10 mouse cellular contexts compared by ENCODE assay signal in the genomic region with DNA sequence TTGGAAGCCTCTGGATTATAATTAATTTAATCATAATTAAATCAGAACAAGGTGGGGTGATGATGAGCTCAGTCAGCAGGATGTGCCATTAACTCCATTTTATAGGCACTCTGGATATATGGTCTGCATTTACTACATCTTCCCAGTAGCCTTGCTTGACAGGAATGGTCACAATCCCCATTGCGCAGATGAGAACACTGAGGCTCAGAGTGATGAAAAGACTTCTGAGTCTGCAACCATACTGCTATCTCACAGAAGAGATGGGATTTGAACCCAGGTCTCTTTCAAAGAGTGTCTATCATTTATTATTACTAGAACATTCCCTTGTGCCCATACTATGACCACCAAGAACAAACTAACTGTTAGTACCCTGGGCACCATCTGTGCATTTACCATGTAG. TPM values are rescaled to one million over a fixed set of nuclear protein-coding genes. Genes with fewer than 3 reads are reported as not detected.
DNase-seq lines count a peak whose midpoint lies in the region; ATAC-seq lines count a peak whose summit lies in the region.
"Had no signal": no experiment of that assay in that cellular context is flagged by ENCODE, and none has a peak within 500 bp of the region (broad histone marks: within the 10 kb centered on the region; RNA-seq: fewer than 3 reads in every experiment).

No protein-coding gene starts in this region.

- no peaks in the 10 kb centered on the region for H3K27me3 ChIP-seq in forebrain, embryonic 11.5 days (ENCODE audit: control insufficient read depth, insufficient read depth, low read length)
- no peaks in the 10 kb centered on the region for H3K27me3 ChIP-seq in forebrain, embryonic 16.5 days (replicated peaks; ENCODE audit: control insufficient read depth, insufficient read depth, low read length)
- no peaks in the 10 kb centered on the region for H3K27me3 ChIP-seq in lung, embryonic 16.5 days (ENCODE audit: control insufficient read depth, insufficient read depth, low read depth, low read length)
- H3K27me3 ChIP-seq in liver, embryonic 11.5 days (replicated peaks; ENCODE audit: control insufficient read depth, insufficient read depth, low read length): no peaks in the 10 kb centered on the region; the same call in 1 of the 2 replicates
- no peaks in the 10 kb centered on the region for H3K27me3 ChIP-seq in stomach, embryonic 16.5 days (ENCODE audit: control insufficient read depth, insufficient read depth, low read length)

- H3K4me3 ChIP-seq in forebrain, embryonic 11.5 days (ENCODE audit: low read depth, low read length): no peak overlapping the region
- no peak overlapping the region for H3K4me3 ChIP-seq in forebrain, embryonic 16.5 days (replicated peaks; ENCODE audit: low read length)
- H3K4me3 ChIP-seq in lung, embryonic 16.5 days (ENCODE audit: low read length): peak overlapping the region; percentile 38
- H3K4me3 ChIP-seq in liver, embryonic 11.5 days (ENCODE audit: low read depth, low read length): no peak overlapping the region
- peak overlapping the region; percentile 46 for H3K4me3 ChIP-seq in stomach, embryonic 16.5 days (replicated peaks; ENCODE audit: low read length)

- 94% methylated on average over 1 of the region's 1 CpGs for WGBS in forebrain, embryonic 11.5 days
- 97% methylated on average over 1 of the region's 1 CpGs for WGBS in forebrain, embryonic 16.5 days
- WGBS in lung, embryonic 16.5 days: 100% methylated on average over 1 of the region's 1 CpGs
- WGBS in liver, embryonic 11.5 days: 94% methylated on average over 1 of the region's 1 CpGs
- WGBS in stomach, embryonic 16.5 days: 97% methylated on average over 1 of the region's 1 CpGs

- ATAC-seq in forebrain, embryonic 11.5 days (replicated peaks; ENCODE audit: low FRiP score): no peak
- ATAC-seq in forebrain, embryonic 16.5 days: no peak
- no peak for ATAC-seq in lung, embryonic 16.5 days (ENCODE audit: low read depth)
- ATAC-seq in liver, embryonic 11.5 days (replicated peaks; ENCODE audit: low FRiP score): no peak
- no peak for ATAC-seq in stomach, embryonic 16.5 days (ENCODE audit: insufficient read depth, low FRiP score)

- no peaks in the 10 kb centered on the region for H3K36me3 ChIP-seq in forebrain, embryonic 11.5 days (ENCODE audit: control insufficient read depth, insufficient read depth, low read length)
- no peaks in the 10 kb centered on the region for H3K36me3 ChIP-seq in forebrain, embryonic 16.5 days (ENCODE audit: control insufficient read depth, insufficient read depth)
- no peaks in the 10 kb centered on the region; the same call in 1 of the 2 replicates for H3K36me3 ChIP-seq in lung, embryonic 16.5 days (ENCODE audit: control insufficient read depth, insufficient read depth, low read length)
- H3K36me3 ChIP-seq in liver, embryonic 11.5 days (ENCODE audit: control insufficient read depth, insufficient read depth, low read length): no peaks in the 10 kb centered on the region
- H3K36me3 ChIP-seq in stomach, embryonic 16.5 days (ENCODE audit: control insufficient read depth, insufficient read depth, low read length): no peaks in the 10 kb centered on the region

- no peaks in the 10 kb centered on the region for H3K9me3 ChIP-seq in forebrain, embryonic 11.5 days (ENCODE audit: control insufficient read depth, low read length)
- H3K9me3 ChIP-seq in forebrain, embryonic 16.5 days (ENCODE audit: control insufficient read depth, low read length): no peaks in the 10 kb centered on the region
- 0 out of 2 replicates have a peak, but pooled peaks cover 2% of the 10 kb centered on the region for H3K9me3 ChIP-seq in lung, embryonic 16.5 days (ENCODE audit: control insufficient read depth, low read length)
- no peaks in the 10 kb centered on the region for H3K9me3 ChIP-seq in liver, embryonic 11.5 days (ENCODE audit: control insufficient read depth, low read length)
- H3K9me3 ChIP-seq in stomach, embryonic 16.5 days (replicated peaks; ENCODE audit: control insufficient read depth, low read length): no peaks in the 10 kb centered on the region

- peak overlapping the region; percentile 64; the same call in 1 of the 2 replicates for H3K27ac ChIP-seq in forebrain, embryonic 11.5 days (ENCODE audit: low read depth, low read length)
- no peak overlapping the region for H3K27ac ChIP-seq in forebrain, embryonic 16.5 days (ENCODE audit: low read length)
- H3K27ac ChIP-seq in lung, embryonic 16.5 days (ENCODE audit: low read length): peak overlapping the region; percentile 97
- H3K27ac ChIP-seq in liver, embryonic 11.5 days (ENCODE audit: low read depth, low read length): 0 out of 2 replicates have a peak overlapping the region, but pooled peaks have one; percentile 48
- peak overlapping the region; percentile 94 for H3K27ac ChIP-seq in stomach, embryonic 16.5 days (ENCODE audit: low read length)

- peak overlapping the region; percentile 15; the same call in 1 of the 2 replicates for H3K4me2 ChIP-seq in forebrain, embryonic 11.5 days (ENCODE audit: low read depth, low read length, severe bottlenecking)
- no peak overlapping the region for H3K4me2 ChIP-seq in forebrain, embryonic 16.5 days (ENCODE audit: low read length)
- H3K4me2 ChIP-seq in lung, embryonic 16.5 days (ENCODE audit: low read depth, low read length): peak overlapping the region; percentile 54
- H3K4me2 ChIP-seq in liver, embryonic 11.5 days: peak overlapping the region; percentile 26; the same call in 1 of the 2 replicates
- H3K4me2 ChIP-seq in stomach, embryonic 16.5 days (ENCODE audit: low read depth, low read length): peak overlapping the region; percentile 58

- DNase-seq in forebrain, embryonic 11.5 days (ENCODE audit: low spot score): no peak
- no peak for DNase-seq in lung, postnatal 36 days
- no peak for DNase-seq in liver, embryonic 11.5 days (ENCODE audit: low spot score)
- DNase-seq in adrenal gland, postnatal 14 days: no peak
- DNase-seq in B cell, adult 2 months: no peak
- DNase-seq: cerebellum, adult 8-10 months; thymus, adult 18-20 months had no signal

- no peak overlapping the region for H3K9ac ChIP-seq in forebrain, embryonic 11.5 days (ENCODE audit: low read length)
- H3K9ac ChIP-seq in forebrain, embryonic 16.5 days (replicated peaks; ENCODE audit: low read depth, low read length): no peak overlapping the region
- peak overlapping the region; percentile 66 for H3K9ac ChIP-seq in lung, embryonic 16.5 days (ENCODE audit: low read length)
- no peak overlapping the region for H3K9ac ChIP-seq in liver, embryonic 11.5 days (ENCODE audit: low read depth, low read length)
- H3K9ac ChIP-seq in stomach, embryonic 16.5 days (ENCODE audit: low read length): peak overlapping the region; percentile 71

- H3K4me1 ChIP-seq in forebrain, embryonic 11.5 days (replicated peaks; ENCODE audit: control insufficient read depth, insufficient read depth, low read length): peaks cover 31% of the 10 kb centered on the region
- H3K4me1 ChIP-seq in forebrain, embryonic 16.5 days (replicated peaks; ENCODE audit: control insufficient read depth, insufficient read depth, low read length): peaks cover 18% of the 10 kb centered on the region
- peaks cover 34% of the 10 kb centered on the region for H3K4me1 ChIP-seq in lung, embryonic 16.5 days (replicated peaks; ENCODE audit: control insufficient read depth, insufficient read depth, low read length)
- H3K4me1 ChIP-seq in liver, embryonic 11.5 days (replicated peaks; ENCODE audit: control insufficient read depth, insufficient read depth, low read length): peaks cover 13% of the 10 kb centered on the region
- H3K4me1 ChIP-seq in stomach, embryonic 16.5 days (ENCODE audit: control insufficient read depth, insufficient read depth, low read length): peaks cover 52% of the 10 kb centered on the region

RNA-seq across cellular contexts. Expression of a gene that starts 2.5 kb away (rescaled TPM):
- polyA plus RNA-seq in forebrain, embryonic 11.5 days (2014; fragmentation: Nextera tagmentation; extraction: Ambion mirVana): 8.0 and 9.8 TPM in 2 replicates
- 3.7 and 4.8 TPM in 2 replicates for polyA plus RNA-seq in forebrain, embryonic 16.5 days (2015; fragmentation: Nextera tagmentation; extraction: Ambion mirVana)
- 18.9 and 23.1 TPM in 2 replicates for polyA plus RNA-seq in lung, embryonic 16.5 days (2015; fragmentation: Nextera tagmentation; extraction: Ambion mirVana)
- 2.6 and 3.5 TPM in 2 replicates for polyA plus RNA-seq in liver, embryonic 11.5 days (2014; fragmentation: Nextera tagmentation; extraction: Ambion mirVana)
- 35.8 and 38.5 TPM in 2 replicates for polyA plus RNA-seq in stomach, embryonic 16.5 days (2015; fragmentation: Nextera tagmentation; extraction: Ambion mirVana)
- 37.7 and 45.9 TPM in 2 replicates for total RNA-seq in adrenal gland, postnatal 14 days (2021)

Comparison
In these comparisons a context has a peak if more than half of its experiments do, and no peak if none do; other contexts are left out.
1. H3K4me3 ChIP-seq: peak in lung, embryonic 16.5 days (single experiment) and stomach, embryonic 16.5 days (single experiment); none in forebrain, embryonic 11.5 days (single experiment), forebrain, embryonic 16.5 days (single experiment) and liver, embryonic 11.5 days (single experiment).
2. H3K9ac ChIP-seq: peak in lung, embryonic 16.5 days (single experiment) and stomach, embryonic 16.5 days (single experiment); none in forebrain, embryonic 11.5 days (single experiment), forebrain, embryonic 16.5 days (single experiment) and liver, embryonic 11.5 days (single experiment).